Mouse (Mus musculus) kidney, adult 2 months (tissue): ENCODE results near the gene Carmil1. TPM values are rescaled to one million over a fixed set of nuclear protein-coding genes. Genes with fewer than 3 reads are reported as not detected.

Experiments
- DNase-seq: peaks from one replicate; pipeline ENCODE4 v3.0.0; 2021
- H3K27ac ChIP-seq: fragments of 200-500 bp; 2 replicates; pipeline ENCODE4 v1.5.1; 2012; ENCODE audit warnings: low read depth, low read length, control low read depth, inconsistent platforms; ENCODE audit not compliant: insufficient read depth
- H3K27me3 ChIP-seq: fragments of 200-500 bp; replicated peaks from 2 replicates; pipeline ENCODE4 v1.6.1; 2012; ENCODE audit warnings: mild to moderate bottlenecking, moderate library complexity, low read length, inconsistent platforms; ENCODE audit not compliant: control insufficient read depth, insufficient read depth
- H3K36me3 ChIP-seq: fragments of 200-500 bp; 2 replicates; pipeline ENCODE4 v1.6.1; 2012; ENCODE audit warnings: mild to moderate bottlenecking, moderate library complexity, low read length, inconsistent platforms; ENCODE audit not compliant: control insufficient read depth, insufficient read depth
- H3K4me1 ChIP-seq: fragments of 200-500 bp; 2 replicates; pipeline ENCODE4 v1.6.1; 2011; ENCODE audit warnings: low read length; ENCODE audit not compliant: control insufficient read depth, insufficient read depth
- H3K4me3 ChIP-seq: fragments of 200-500 bp; 2 replicates; pipeline ENCODE4 v1.5.1; 2011; ENCODE audit warnings: mild to moderate bottlenecking, low read depth, low read length, control low read depth; ENCODE audit not compliant: insufficient read depth
- CTCF ChIP-seq: fragments of 200-500 bp; conservative IDR thresholded peaks from 2 replicates; pipeline ENCODE4 v1.5.1; 2011; ENCODE audit warnings: low read depth, mild to moderate bottlenecking, control low read depth, low read length, moderate library complexity, mixed read lengths; ENCODE audit not compliant: insufficient read depth, insufficient read length
- POLR2A ChIP-seq: fragments of 200-500 bp; IDR thresholded peaks from one replicate; pipeline ENCODE4 v1.6.1; 2011; ENCODE audit warnings: low read depth, low read length, control low read depth
- WGBS: fragments of 180-500 bp; shearing (Covaris S2); methylation state at CpG from one replicate; pipeline ENCODE4 v1.1.7; 2018; 5-methylcytosine and 5-hydroxymethylcytosine counted together
- polyA plus RNA-seq: library from polyadenylated mRNA; depleted of rRNA; stranded (reverse); fragments of >200 nt; gene quantifications from 2 replicates; pipeline ENCODE4 v1.2.3, GENCODE M21; 2012

Gene Carmil1
- polyA plus RNA-seq, 1 experiment: 7.7 TPM

GRCm38 (mm10) chr13:24148549-24148948, 132.0 kb downstream of the Carmil1 start:
- Histone ChIP-seq H3K27me3 (no peaks in the 10 kb centered on the region), H3K36me3 (no peaks in the 10 kb centered on the region; the same call in 1 of the 2 replicates), H3K27ac (no peak overlapping the region), H3K4me3 (no peak overlapping the region), H3K4me1 (no peaks in the 10 kb centered on the region)
- no peak for DNase-seq
- TF ChIP-seq POLR2A (no peak), CTCF (no peak)
- WGBS: 74% methylated on average over 1 of the region's 1 CpGs

GRCm38 (mm10) chr13:24147006-24147405, 133.6 kb downstream of the Carmil1 start:
- Histone ChIP-seq H3K4me3 (no peak overlapping the region), H3K4me1 (no peaks in the 10 kb centered on the region), H3K27ac (no peak overlapping the region), H3K27me3 (no peaks in the 10 kb centered on the region), H3K36me3 (no peaks in the 10 kb centered on the region; the same call in 1 of the 2 replicates)
- TF ChIP-seq CTCF (no peak), POLR2A (no peak)
- WGBS: 89% methylated on average over 3 of the region's 3 CpGs
- DNase-seq: no peak

- no peak for DNase-seq
- Histone ChIP-seq H3K27ac (no peak overlapping the region), H3K36me3 (no peaks in the 10 kb centered on the region; the same call in 1 of the 2 replicates), H3K27me3 (no peaks in the 10 kb centered on the region), H3K4me3 (no peak overlapping the region), H3K4me1 (no peaks in the 10 kb centered on the region)
- TF ChIP-seq CTCF: no peak
- TF ChIP-seq POLR2A: no peak
- WGBS: 97% methylated on average over 5 of the region's 5 CpGs
Measured at GRCm38 (mm10) chr13:24146541-24146940, 134.1 kb downstream of the Carmil1 start.

DNA sequence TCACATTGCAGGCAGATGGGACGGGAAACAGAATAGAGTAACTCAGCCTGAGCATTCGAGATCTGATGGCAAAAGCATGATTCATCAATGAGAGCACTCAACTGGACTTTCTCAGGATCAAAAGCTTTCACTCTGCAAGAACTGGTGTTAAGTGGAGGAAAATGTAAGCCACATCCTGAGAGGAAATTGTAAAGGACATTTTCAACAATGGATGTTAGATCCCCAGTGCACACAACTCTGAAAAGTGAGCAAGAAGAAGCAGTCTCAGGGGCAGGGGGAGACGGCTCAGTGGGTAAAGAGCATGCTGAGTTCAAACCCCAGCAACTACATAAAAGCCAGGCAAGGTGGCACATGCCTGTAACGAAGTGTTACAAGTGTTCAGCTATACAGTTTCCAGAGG, 135.7 kb downstream of the Carmil1 start:
- H3K36me3 ChIP-seq: no peaks in the 10 kb centered on the region; the same call in 1 of the 2 replicates
- DNase-seq: no peak
- H3K4me3 ChIP-seq: no peak overlapping the region
- no peaks in the 10 kb centered on the region for H3K4me1 ChIP-seq
- TF ChIP-seq CTCF (no peak), POLR2A (no peak)
- H3K27ac ChIP-seq: no peak overlapping the region
- WGBS: 80% methylated on average over 4 of the region's 4 CpGs
- no peaks in the 10 kb centered on the region for H3K27me3 ChIP-seq

- no peaks in the 10 kb centered on the region; the same call in 1 of the 2 replicates for H3K36me3 ChIP-seq
- WGBS: 28% methylated on average over 2 of the region's 2 CpGs
- H3K27ac ChIP-seq: no peak overlapping the region
- TF ChIP-seq POLR2A (no peak), CTCF (no peak)
- no peaks in the 10 kb centered on the region for H3K4me1 ChIP-seq
- H3K4me3 ChIP-seq: no peak overlapping the region
- peak; percentile 37 for DNase-seq
- H3K27me3 ChIP-seq: no peaks in the 10 kb centered on the region
Measured at GRCm38 (mm10) chr13:24144141-24144540, 136.5 kb downstream of the Carmil1 start.

DNA sequence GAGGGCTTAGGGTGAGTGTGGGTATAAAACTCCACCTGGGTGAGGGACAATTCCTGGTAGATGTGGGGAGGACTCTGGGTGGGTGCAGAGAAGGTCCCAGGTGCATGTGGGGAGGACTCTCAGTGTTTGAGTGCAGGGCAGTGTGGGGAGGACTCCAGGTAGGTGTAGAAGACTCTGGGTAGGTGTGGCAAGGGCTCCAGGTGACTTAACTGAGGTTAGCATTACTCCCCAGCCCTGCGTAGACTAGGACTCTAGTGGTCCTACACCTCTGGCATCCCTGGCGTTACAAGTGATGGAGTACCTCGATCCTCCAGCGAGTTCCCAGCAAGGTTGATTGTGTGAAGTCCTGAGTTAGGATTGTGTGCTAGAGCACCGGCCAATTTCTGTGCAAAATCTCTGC, 143.8 kb downstream of the Carmil1 start:
- TF ChIP-seq POLR2A (no peak), CTCF (no peak)
- Histone ChIP-seq H3K4me3 (no peak overlapping the region), H3K4me1 (no peaks in the 10 kb centered on the region), H3K36me3 (peaks cover 2% of the 10 kb centered on the region), H3K27me3 (no peaks in the 10 kb centered on the region), H3K27ac (no peak overlapping the region)
- 97% methylated on average over 5 of the region's 5 CpGs for WGBS
- no peak for DNase-seq

GRCm38 (mm10) chr13:24135282-24136230, 145.0 kb downstream of the Carmil1 start:
- no peak for TF ChIP-seq POLR2A
- 0 out of 2 replicates have a peak, but pooled peaks have one; percentile 17 for TF ChIP-seq CTCF
- H3K4me3 ChIP-seq: no peak overlapping the region
- no peak overlapping the region for H3K27ac ChIP-seq
- H3K27me3 ChIP-seq: no peaks in the 10 kb centered on the region
- no peaks in the 10 kb centered on the region for H3K4me1 ChIP-seq
- H3K36me3 ChIP-seq: peaks cover 2% of the 10 kb centered on the region; the same call in 1 of the 2 replicates
- 41% methylated on average over 21 of the region's 21 CpGs for WGBS
- DNase-seq: peak; percentile 19

GRCm38 (mm10) chr13:24132866-24133265, 147.7 kb downstream of the Carmil1 start:
- DNase-seq: no peak
- H3K4me1 ChIP-seq: no peaks in the 10 kb centered on the region
- no peak overlapping the region for H3K4me3 ChIP-seq
- TF ChIP-seq POLR2A: no peak
- TF ChIP-seq CTCF: no peak
- H3K36me3 ChIP-seq: 0 out of 2 replicates have a peak, but pooled peaks cover 2% of the 10 kb centered on the region
- H3K27ac ChIP-seq: no peak overlapping the region
- WGBS: 92% methylated on average over 3 of the region's 3 CpGs
- H3K27me3 ChIP-seq: no peaks in the 10 kb centered on the region
